Mouse (Mus musculus) liver, embryonic 14.5 days (tissue): ENCODE measurements at regions not wholly inside any gene's neighbourhood (a gene's known extent, or its start where the extent isn't known, plus 50 kb on each side); places are given as distances from the start of the nearest gene placed in this dataset.

ENCODE experiments used
- CTCF ChIP-seq: IDR thresholded peaks from 2 replicates; pipeline ENCODE4 v1.5.1; 2016; ENCODE audit warnings: antibody characterized with exemption, low read depth, control low read depth
- EP300 ChIP-seq: IDR thresholded peaks from 2 replicates; pipeline ENCODE4 v1.6.1; 2016; ENCODE audit warnings: antibody characterized with exemption, low read depth

- TF ChIP-seq CTCF (no peak), EP300 (no peak)
Observed at GRCm38 (mm10) chr12:49171014-49171677, 211.3 kb upstream of the Foxg1 start.
